Mouse (Mus musculus) limb, embryonic 15.5 days (tissue): Measurements from ENCODE around the gene 4833420G17Rik. TPM values are rescaled to one million over a fixed set of nuclear protein-coding genes. Genes with fewer than 3 reads are reported as not detected.
"Not testable (repeated sequence)": the region's sequence is repeated elsewhere in the genome, so short reads cannot be mapped to it uniquely, and the experiment has no call there.

Experiments
- ATAC-seq: fragments of 200-750 bp; cut with Nextera tagmentation; 2 replicates; pipeline ENCODE4 v1.8.0; 2017; ENCODE audit warnings: low read depth, moderate TSS enrichment; ENCODE audit not compliant: insufficient number of reproducible peaks, low FRiP score, low TSS enrichment
- H3K27ac ChIP-seq: fragments of 300-500 bp; sonication (generic); 2 replicates; pipeline ENCODE4 v1.5.1; 2015; ENCODE audit warnings: moderate library complexity, mild to moderate bottlenecking, inconsistent platforms
- H3K27me3 ChIP-seq: fragments of 300-500 bp; sonication (generic); 2 replicates; pipeline ENCODE4 v1.6.1; 2015; ENCODE audit warnings: inconsistent platforms
- H3K36me3 ChIP-seq: fragments of 300-500 bp; sonication (generic); 2 replicates; pipeline ENCODE4 v1.6.1; 2015; ENCODE audit warnings: inconsistent platforms
- H3K4me1 ChIP-seq: fragments of 300-500 bp; sonication (generic); 2 replicates; pipeline ENCODE4 v1.6.1; 2015; ENCODE audit warnings: inconsistent platforms
- H3K4me2 ChIP-seq: fragments of 300-500 bp; sonication (generic); 2 replicates; pipeline ENCODE4 v1.6.1; 2015; ENCODE audit warnings: mild to moderate bottlenecking, inconsistent platforms
- H3K4me3 ChIP-seq: fragments of 300-500 bp; sonication (generic); 2 replicates; pipeline ENCODE4 v1.5.1; 2015; ENCODE audit warnings: mild to moderate bottlenecking, inconsistent platforms
- H3K9ac ChIP-seq: fragments of 300-500 bp; sonication (generic); 2 replicates; pipeline ENCODE4 v1.6.1; 2015; ENCODE audit warnings: inconsistent platforms
- H3K9me3 ChIP-seq: fragments of 300-500 bp; sonication (generic); 2 replicates; pipeline ENCODE4 v1.6.1; 2016; ENCODE audit warnings: inconsistent platforms
- WGBS: fragments of 180-500 bp; shearing (Covaris S2); methylation state at CpG from one replicate; pipeline ENCODE4 v1.1.7; 2015; 5-methylcytosine and 5-hydroxymethylcytosine counted together
- polyA plus RNA-seq: library from polyadenylated mRNA; unstranded; fragments of >200 nt; fragmentation: Nextera tagmentation; extraction: Ambion mirVana; gene quantifications from 2 replicates; pipeline ENCODE4 v1.2.1, GENCODE M21; 2015

4833420G17Rik gene
- polyA plus RNA-seq, 1 experiment from 2014 or later: 57.9 TPM

- no peaks in the 10 kb centered on the region for H3K27me3 ChIP-seq
- H3K9me3 ChIP-seq: no peaks in the 10 kb centered on the region
- peaks cover 60% of the 10 kb centered on the region for H3K36me3 ChIP-seq
- ATAC-seq: no peak
- no peaks in the 10 kb centered on the region for H3K4me1 ChIP-seq
- no peak overlapping the region for H3K4me2 ChIP-seq
- H3K4me3 ChIP-seq: no peak overlapping the region
- no peak overlapping the region for H3K9ac ChIP-seq
- no peak overlapping the region for H3K27ac ChIP-seq
- WGBS: 92% methylated on average over 2 of the region's 2 CpGs
Observed at GRCm38 (mm10) chr13:119477789-119478188, 15.2 kb downstream of the 4833420G17Rik start.

- H3K9ac ChIP-seq: no peak overlapping the region
- H3K4me3 ChIP-seq: no peak overlapping the region
- 66% methylated on average over 7 of the region's 7 CpGs for WGBS
- H3K4me2 ChIP-seq: peak overlapping the region; percentile 28
- no peak for ATAC-seq
- H3K9me3 ChIP-seq: peaks cover 13% of the 10 kb centered on the region
- H3K36me3 ChIP-seq: peaks cover 36% of the 10 kb centered on the region
- H3K27me3 ChIP-seq: no peaks in the 10 kb centered on the region
- H3K4me1 ChIP-seq: no peaks in the 10 kb centered on the region
- H3K27ac ChIP-seq: no peak overlapping the region
Observed at GRCm38 (mm10) chr13:119487354-119487753, 24.8 kb downstream of the 4833420G17Rik start.

- Histone ChIP-seq H3K4me2 (peak within 1 kb of the TSS; percentile 28), H3K4me3 (no peak within 1 kb of the TSS), H3K4me1 (no peaks in the 10 kb centered on the region), H3K27me3 (no peaks in the 10 kb centered on the region), H3K9me3 (peaks cover 13% of the 10 kb centered on the region), H3K27ac (no peak within 1 kb of the TSS), H3K9ac (no peak within 1 kb of the TSS), H3K36me3 (peaks cover 36% of the 10 kb centered on the region)
- ATAC-seq: no peak
- WGBS: 80% methylated on average over 87 of the region's 87 CpGs
Observed at GRCm38 (mm10) chr13:119487880-119488580, 25.5 kb downstream of the 4833420G17Rik start, which contains the start of the genes Tmem267 and 3110070M22Rik. Tmem267 (plus strand) TSS chr13:119488039. 3110070M22Rik (minus strand) TSS chr13:119488383.

- H3K9ac ChIP-seq, H3K36me3 ChIP-seq, H3K4me1 ChIP-seq, H3K27me3 ChIP-seq, H3K4me3 ChIP-seq, H3K27ac ChIP-seq, H3K4me2 ChIP-seq: not testable (repeated sequence)
- WGBS: 91% methylated on average over 10 of the region's 10 CpGs
- peaks cover 18% of the 10 kb centered on the region for H3K9me3 ChIP-seq
- 0 out of 2 replicates have a peak, but pooled peaks have one; percentile 3 for ATAC-seq
Observed at GRCm38 (mm10) chr13:119492083-119492482, 29.5 kb downstream of the 4833420G17Rik start.

- not testable (repeated sequence) for H3K27me3 ChIP-seq, H3K9ac ChIP-seq, H3K4me1 ChIP-seq, H3K36me3 ChIP-seq, H3K4me3 ChIP-seq, H3K4me2 ChIP-seq, H3K27ac ChIP-seq
- peaks cover 17% of the 10 kb centered on the region for H3K9me3 ChIP-seq
- peak; percentile 30 for ATAC-seq
- 96% methylated on average over 13 of the region's 22 CpGs for WGBS
Observed at GRCm38 (mm10) chr13:119494938-119495337, 32.4 kb downstream of the 4833420G17Rik start.

Other genes with a start within 250 kb of the 4833420G17Rik start
- gene Paip1, start 34.2 kb upstream of the 4833420G17Rik start, polyA plus RNA-seq: 49.0 and 62.0 TPM in 2 replicates
- 1.2 and 1.4 TPM in 2 replicates for gene Tmem267, start 25.3 kb downstream of the 4833420G17Rik start, polyA plus RNA-seq
- gene 3110070M22Rik, start 25.6 kb downstream of the 4833420G17Rik start, polyA plus RNA-seq: 0.93 and 1.1 TPM in 2 replicates
- 0.12 TPM in 1 of 2 replicates, not detected in the other for gene Ccl28, start 161.1 kb downstream of the 4833420G17Rik start, polyA plus RNA-seq
- 135 and 139 TPM in 2 replicates for gene Hmgcs1, start 227.6 kb downstream of the 4833420G17Rik start, polyA plus RNA-seq